Mouse (Mus musculus) kidney, embryonic 15.5 days (tissue): ENCODE results near the gene Ppp1r15a. TPM values are rescaled to one million over a fixed set of nuclear protein-coding genes. Genes with fewer than 3 reads are reported as not detected.
"Not testable (repeated sequence)": the region's sequence is repeated elsewhere in the genome, so short reads cannot be mapped to it uniquely, and the experiment has no call there.

Experiments
- ATAC-seq: fragments of 200-750 bp; cut with Nextera tagmentation; replicated peaks from 2 replicates; pipeline ENCODE4 v1.8.0; 2017; ENCODE audit warnings: moderate TSS enrichment; ENCODE audit not compliant: low FRiP score
- H3K27ac ChIP-seq: fragments of 300-500 bp; sonication (generic); 2 replicates; pipeline ENCODE4 v1.5.1; 2015; ENCODE audit warnings: mild to moderate bottlenecking, inconsistent platforms
- H3K27me3 ChIP-seq: fragments of 300-500 bp; sonication (generic); 2 replicates; pipeline ENCODE4 v1.6.1; 2015; ENCODE audit warnings: inconsistent platforms
- H3K36me3 ChIP-seq: fragments of 300-500 bp; sonication (generic); 2 replicates; pipeline ENCODE4 v1.6.1; 2015; ENCODE audit warnings: inconsistent platforms
- H3K4me1 ChIP-seq: fragments of 300-500 bp; sonication (generic); 2 replicates; pipeline ENCODE4 v1.6.1; 2015; ENCODE audit warnings: inconsistent platforms
- H3K4me2 ChIP-seq: fragments of 300-500 bp; sonication (generic); 2 replicates; pipeline ENCODE4 v1.6.1; 2015; ENCODE audit warnings: moderate library complexity, mild to moderate bottlenecking, inconsistent platforms
- H3K4me3 ChIP-seq: fragments of 300-500 bp; sonication (generic); replicated peaks from 2 replicates; pipeline ENCODE4 v1.5.1; 2015; ENCODE audit warnings: mild to moderate bottlenecking, inconsistent platforms
- H3K9ac ChIP-seq: fragments of 300-500 bp; sonication (generic); 2 replicates; pipeline ENCODE4 v1.6.1; 2015; ENCODE audit warnings: mild to moderate bottlenecking, inconsistent platforms
- H3K9me3 ChIP-seq: fragments of 300-500 bp; sonication (generic); replicated peaks from 2 replicates; pipeline ENCODE4 v1.6.1; 2016; ENCODE audit warnings: inconsistent platforms
- WGBS: fragments of 180-500 bp; shearing (Covaris S2); methylation state at CpG from one replicate; pipeline ENCODE4 v1.1.7; 2015; ENCODE audit warnings: mixed read lengths; 5-methylcytosine and 5-hydroxymethylcytosine counted together
- polyA plus RNA-seq: library from polyadenylated mRNA; unstranded; fragments of >200 nt; fragmentation: Nextera tagmentation; extraction: Ambion mirVana; gene quantifications from 2 replicates; pipeline ENCODE4 v1.2.1, GENCODE M21; 2015

Ppp1r15a gene
- polyA plus RNA-seq, 1 experiment from 2014 or later = 24.7 TPM

DNA sequence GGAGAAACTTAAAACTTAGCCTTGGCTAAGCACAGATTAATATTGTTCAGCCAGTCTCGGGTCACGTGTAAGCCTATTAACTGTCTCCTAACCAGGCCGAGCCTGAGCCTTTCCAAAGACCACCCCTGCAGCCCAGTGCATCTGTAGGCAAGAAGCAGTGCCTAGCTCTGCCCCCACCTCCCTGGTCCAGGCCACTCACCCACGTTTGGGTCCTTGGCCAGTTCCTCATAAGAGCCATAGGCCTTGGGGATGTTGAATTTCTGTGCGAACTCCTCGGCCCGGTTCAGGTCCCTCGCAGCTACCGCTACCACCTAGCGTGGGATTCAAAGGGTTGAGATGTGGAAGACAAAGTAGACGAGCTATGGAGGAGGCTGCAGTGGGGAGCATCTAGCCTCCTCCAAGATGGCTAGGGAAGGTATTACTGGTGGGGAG, 38.2 kb downstream of the Ppp1r15a start:
- Histone ChIP-seq H3K36me3 (peaks cover 8% of the 10 kb centered on the region), H3K4me2 (peak overlapping the region; percentile 75), H3K9me3 (no peaks in the 10 kb centered on the region), H3K27me3 (no peaks in the 10 kb centered on the region), H3K27ac (peak overlapping the region; percentile 78), H3K4me3 (peak overlapping the region; percentile 50), H3K9ac (no peak overlapping the region), H3K4me1 (peaks cover 34% of the 10 kb centered on the region)
- 35% methylated on average over 11 of the region's 11 CpGs for WGBS
- ATAC-seq = peak; percentile 33; the same call in 1 of the 2 replicates

- WGBS = 79% methylated on average over 12 of the region's 12 CpGs
- Histone ChIP-seq H3K4me2 (no peak within 1 kb of the TSS; the same call in 1 of the 2 replicates), H3K36me3 (peaks cover under 1% of the 10 kb centered on the region), H3K9me3 (no peaks in the 10 kb centered on the region), H3K27me3 (no peaks in the 10 kb centered on the region), H3K27ac (no peak within 1 kb of the TSS), H3K4me3 (no peak within 1 kb of the TSS), H3K9ac (no peak within 1 kb of the TSS), H3K4me1 (peaks cover 34% of the 10 kb centered on the region)
- no peak for ATAC-seq
Observed at GRCm38 (mm10) chr7:45486761-45487415, 39.2 kb downstream of the Ppp1r15a start, which contains the start of gene Gm45808. Gene Gm45808 (minus strand): TSS chr7:45486811.

GRCm38 (mm10) chr7:45486158-45486557, 39.9 kb downstream of the Ppp1r15a start:
- no peak overlapping the region for H3K4me2 ChIP-seq
- no peak for ATAC-seq

GRCm38 (mm10) chr7:45484985-45485384, 41.1 kb downstream of the Ppp1r15a start:
- not testable (repeated sequence) for H3K4me2 ChIP-seq, H3K9me3 ChIP-seq, H3K4me3 ChIP-seq, H3K36me3 ChIP-seq, H3K9ac ChIP-seq, ATAC-seq, H3K27me3 ChIP-seq, H3K27ac ChIP-seq
- H3K4me1 ChIP-seq = peaks cover 19% of the 10 kb centered on the region
- 93% methylated on average over 5 of the region's 5 CpGs for WGBS

More at GRCm38 (mm10) chr7:45486158-45486557, 39.9 kb downstream of the Ppp1r15a start:
- 72% methylated on average over 7 of the region's 7 CpGs for WGBS
- no peaks in the 10 kb centered on the region for H3K27me3 ChIP-seq
- H3K9ac ChIP-seq = no peak overlapping the region
- peaks cover 26% of the 10 kb centered on the region for H3K4me1 ChIP-seq
- no peaks in the 10 kb centered on the region for H3K36me3 ChIP-seq
- H3K27ac ChIP-seq = no peak overlapping the region
- no peaks in the 10 kb centered on the region for H3K9me3 ChIP-seq
- no peak overlapping the region for H3K4me3 ChIP-seq

DNA sequence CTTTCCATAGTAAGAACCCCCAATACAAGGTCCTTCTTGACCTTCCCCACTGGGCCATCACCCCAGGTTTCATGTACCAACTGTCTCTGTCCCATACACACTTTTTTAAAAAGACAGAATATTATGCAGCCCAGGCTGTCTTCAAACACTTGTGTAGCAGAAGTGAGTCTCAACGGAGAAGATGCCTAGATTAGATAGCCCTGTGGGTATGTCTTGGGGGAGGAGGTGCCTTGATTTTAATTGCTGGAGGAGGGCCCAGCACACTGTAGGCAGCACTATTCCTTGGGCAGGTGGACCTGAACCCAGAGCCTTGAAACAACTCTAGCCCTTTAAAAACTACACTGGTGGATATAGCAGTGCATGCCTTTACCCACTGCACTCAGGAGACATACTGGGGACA, 43.9 kb downstream of the Ppp1r15a start:
- H3K4me2 ChIP-seq = no peak overlapping the region
- H3K4me1 ChIP-seq = no peaks in the 10 kb centered on the region
- H3K36me3 ChIP-seq = no peaks in the 10 kb centered on the region
- no peaks in the 10 kb centered on the region for H3K27me3 ChIP-seq
- no peak for ATAC-seq
- no peak overlapping the region for H3K27ac ChIP-seq
- 66% methylated on average over 1 of the region's 1 CpGs for WGBS
- no peak overlapping the region for H3K4me3 ChIP-seq
- no peak overlapping the region for H3K9ac ChIP-seq
- H3K9me3 ChIP-seq = no peaks in the 10 kb centered on the region

DNA sequence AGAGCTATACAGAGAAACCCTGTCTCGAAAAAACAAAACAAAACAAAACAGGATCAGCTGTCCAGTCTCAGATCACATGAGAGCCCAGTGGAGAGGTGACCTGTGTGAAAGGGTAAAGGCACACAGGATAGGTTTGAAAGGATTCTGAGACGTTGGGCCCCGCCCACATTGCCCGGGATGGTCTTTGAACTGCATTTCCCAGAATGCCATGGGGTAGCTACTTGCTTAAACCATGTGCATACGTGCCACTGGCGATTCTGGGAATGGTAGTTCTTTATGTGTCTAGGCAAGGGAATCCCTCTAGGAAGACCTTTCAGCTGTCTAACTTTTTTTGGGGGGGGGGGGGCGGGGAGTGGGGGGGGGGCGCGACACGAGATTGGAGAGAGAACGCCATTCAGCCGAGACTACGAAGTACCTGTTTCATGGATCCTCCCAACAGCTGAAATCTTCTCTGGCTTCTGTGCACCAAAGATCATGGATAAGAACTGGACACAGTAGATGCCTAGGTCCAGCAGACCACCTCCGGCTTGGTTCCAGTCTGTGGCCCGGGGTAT, 44.6 kb downstream of the Ppp1r15a start, which contains the start of gene Tulp2:
Gene Tulp2 (plus strand): TSS at position 504 of the 554 bp plus-strand sequence.
- H3K9ac ChIP-seq = no peak within 1 kb of the TSS
- 53% methylated on average over 15 of the region's 15 CpGs for WGBS
- H3K36me3 ChIP-seq = no peaks in the 10 kb centered on the region
- no peak within 1 kb of the TSS for H3K4me3 ChIP-seq
- no peak within 1 kb of the TSS for H3K4me2 ChIP-seq
- ATAC-seq = peak; percentile 78
- H3K27ac ChIP-seq = no peak within 1 kb of the TSS
- no peaks in the 10 kb centered on the region for H3K4me1 ChIP-seq
- H3K9me3 ChIP-seq = no peaks in the 10 kb centered on the region
- H3K27me3 ChIP-seq = no peaks in the 10 kb centered on the region

- H3K27ac ChIP-seq, H3K36me3 ChIP-seq, H3K9ac ChIP-seq, H3K4me2 ChIP-seq, ATAC-seq, H3K27me3 ChIP-seq, H3K4me1 ChIP-seq, H3K4me3 ChIP-seq, H3K9me3 ChIP-seq: not testable (repeated sequence)
- 80% methylated on average over 3 of the region's 4 CpGs for WGBS
Observed at GRCm38 (mm10) chr7:45480310-45480709, 45.8 kb downstream of the Ppp1r15a start.

- 92% methylated on average over 7 of the region's 7 CpGs for WGBS
- Histone ChIP-seq H3K27ac (no peak overlapping the region), H3K4me1 (0 out of 2 replicates have a peak, but pooled peaks cover 4% of the 10 kb centered on the region), H3K4me2 (no peak overlapping the region), H3K27me3 (no peaks in the 10 kb centered on the region), H3K4me3 (no peak overlapping the region), H3K9me3 (no peaks in the 10 kb centered on the region), H3K36me3 (no peaks in the 10 kb centered on the region), H3K9ac (no peak overlapping the region)
- ATAC-seq = no peak
Observed at GRCm38 (mm10) chr7:45478774-45479173, 47.3 kb downstream of the Ppp1r15a start.

DNA sequence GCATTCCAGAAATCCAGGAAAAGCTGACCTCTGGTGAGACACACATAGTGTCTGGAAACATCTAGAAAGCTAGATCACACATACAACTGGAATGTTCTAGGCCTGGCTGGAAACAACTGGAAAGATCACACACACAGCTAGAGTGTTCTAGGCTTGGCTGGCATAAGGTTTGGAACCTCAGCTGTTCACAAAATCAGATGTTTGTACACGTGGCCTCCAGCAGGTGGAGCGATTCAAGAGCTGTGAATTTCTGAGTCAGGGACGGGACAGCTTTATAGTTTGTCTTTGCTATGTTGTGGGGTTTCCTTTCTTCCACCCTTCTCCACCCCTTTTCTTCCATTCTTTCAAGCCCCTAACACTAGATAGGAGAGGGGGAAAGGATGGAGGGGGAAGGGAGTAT, 49.1 kb downstream of the Ppp1r15a start:
- no peak overlapping the region for H3K27ac ChIP-seq
- no peaks in the 10 kb centered on the region for H3K9me3 ChIP-seq
- H3K9ac ChIP-seq = no peak overlapping the region
- H3K36me3 ChIP-seq = no peaks in the 10 kb centered on the region
- 9% methylated on average over 3 of the region's 3 CpGs for WGBS
- ATAC-seq = no peak
- no peak overlapping the region for H3K4me3 ChIP-seq
- H3K4me1 ChIP-seq = 0 out of 2 replicates have a peak, but pooled peaks cover 4% of the 10 kb centered on the region
- no peaks in the 10 kb centered on the region for H3K27me3 ChIP-seq
- no peak overlapping the region for H3K4me2 ChIP-seq

DNA sequence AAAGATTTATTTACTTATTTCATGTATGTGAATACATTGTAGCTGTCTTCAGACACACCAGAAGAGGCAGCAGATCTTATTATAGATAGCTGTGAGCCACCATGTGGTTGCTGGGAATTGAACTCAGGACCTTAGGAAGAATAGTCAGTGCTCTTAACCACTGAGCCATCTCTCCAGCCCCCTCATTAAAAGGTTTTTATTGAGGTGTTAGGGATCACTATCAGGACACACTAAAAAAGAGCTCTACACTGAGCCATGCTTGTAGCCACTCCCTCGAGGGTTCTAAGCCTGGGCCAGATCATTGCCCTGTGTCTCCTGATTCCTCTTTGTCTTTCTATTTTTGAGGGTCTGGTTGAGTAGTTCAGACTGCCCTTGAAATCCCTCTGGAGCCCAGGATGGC, 49.6 kb downstream of the Ppp1r15a start:
- 44% methylated on average over 1 of the region's 1 CpGs for WGBS

DNA sequence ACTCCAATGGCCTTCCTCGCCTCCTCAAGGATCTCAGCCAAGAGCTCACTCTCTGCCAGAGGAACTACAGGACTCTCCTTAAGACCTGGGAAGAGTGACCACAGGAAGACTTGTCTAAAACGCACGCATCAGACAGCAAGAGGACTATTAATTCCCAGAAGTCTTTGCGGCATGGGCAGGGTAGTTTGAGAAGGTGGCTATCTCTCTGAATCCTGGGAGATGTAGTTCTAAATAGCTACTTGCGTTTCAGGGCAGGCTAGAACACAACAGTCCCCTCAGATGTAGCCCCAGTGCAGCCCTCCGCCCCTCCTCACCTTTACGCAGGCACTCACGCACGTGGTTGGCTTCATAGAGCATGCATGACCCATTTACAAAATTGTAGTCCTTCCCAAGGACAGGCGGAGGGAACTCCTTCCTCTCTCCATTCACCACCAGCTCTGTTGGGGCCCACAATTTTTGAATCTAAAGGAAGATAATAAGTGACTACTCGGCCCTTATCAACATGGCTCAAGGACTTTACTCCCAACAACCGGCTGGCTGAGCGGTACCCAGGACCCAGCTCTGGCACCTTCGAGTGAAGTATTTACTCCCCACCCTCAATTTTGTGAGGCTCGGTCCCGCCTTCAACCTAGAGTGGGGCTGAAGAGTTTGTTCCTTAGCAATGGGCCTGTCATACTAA, 50.6 kb downstream of the Ppp1r15a start:
- Histone ChIP-seq H3K4me1 (0 out of 2 replicates have a peak, but pooled peaks cover 4% of the 10 kb centered on the region), H3K27ac (no peak overlapping the region), H3K27me3 (no peaks in the 10 kb centered on the region), H3K4me3 (peak overlapping the region; percentile 30; the same call in 1 of the 2 replicates), H3K4me2 (peak overlapping the region; percentile 52), H3K9ac (peak overlapping the region; percentile 26; the same call in 1 of the 2 replicates), H3K9me3 (no peaks in the 10 kb centered on the region), H3K36me3 (no peaks in the 10 kb centered on the region)
- 67% methylated on average over 16 of the region's 16 CpGs for WGBS
- peak; percentile 37; the same call in 1 of the 2 replicates for ATAC-seq

More for the DNA sequence above, 49.6 kb downstream of the Ppp1r15a start:
- no peak overlapping the region for H3K4me3 ChIP-seq
- no peak overlapping the region for H3K27ac ChIP-seq
- H3K9me3 ChIP-seq = no peaks in the 10 kb centered on the region
- H3K4me2 ChIP-seq = no peak overlapping the region
- H3K4me1 ChIP-seq = 0 out of 2 replicates have a peak, but pooled peaks cover 4% of the 10 kb centered on the region
- no peaks in the 10 kb centered on the region for H3K27me3 ChIP-seq
- ATAC-seq = no peak
- H3K9ac ChIP-seq = no peak overlapping the region
- no peaks in the 10 kb centered on the region for H3K36me3 ChIP-seq
